Mouse (Mus musculus) activated CD4-positive, CD25-positive, alpha-beta regulatory T cell, adult 4 months (primary cell): ENCODE data around the gene Twnk. TPM values are rescaled to one million over a fixed set of nuclear protein-coding genes. Genes with fewer than 3 reads are reported as not detected.

Experiments used
- ATAC-seq: one replicate; pipeline ENCODE4 v1.8.0; 2017
- polyA plus RNA-seq, 2 experiments: library from polyadenylated mRNA; unstranded; fragments of 100-300 nt; shearing (Covaris generic); gene quantifications; one replicate each; pipeline ENCODE4 v1.2.1; 2017

Twnk gene
- polyA plus RNA-seq = 1 to 10 TPM; 4.2 to 9.3 TPM

DNA sequence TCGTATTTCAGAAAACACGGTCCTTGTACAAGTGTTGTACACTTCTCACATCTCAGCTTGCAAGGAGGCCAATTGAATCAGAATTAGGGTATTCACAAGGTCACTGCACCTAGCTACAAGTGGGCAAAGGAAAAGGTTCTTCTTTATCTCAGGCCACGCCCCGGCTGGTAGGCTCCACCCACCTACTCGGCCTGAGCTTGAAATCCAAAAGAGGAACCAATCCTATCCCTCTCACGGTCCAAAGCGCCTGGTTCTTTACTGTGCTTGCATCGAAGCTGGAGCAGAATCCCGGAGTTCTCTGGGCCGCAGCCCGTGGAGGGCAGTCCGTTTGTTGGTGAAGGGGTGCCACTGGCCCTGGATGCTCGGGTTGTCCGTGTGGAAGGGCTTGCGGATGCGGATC, at the start of gene Twnk:
Gene Twnk, plus strand, starts transcription at position 220 of the 400 bp plus-strand sequence.
- no peak for ATAC-seq

DNA sequence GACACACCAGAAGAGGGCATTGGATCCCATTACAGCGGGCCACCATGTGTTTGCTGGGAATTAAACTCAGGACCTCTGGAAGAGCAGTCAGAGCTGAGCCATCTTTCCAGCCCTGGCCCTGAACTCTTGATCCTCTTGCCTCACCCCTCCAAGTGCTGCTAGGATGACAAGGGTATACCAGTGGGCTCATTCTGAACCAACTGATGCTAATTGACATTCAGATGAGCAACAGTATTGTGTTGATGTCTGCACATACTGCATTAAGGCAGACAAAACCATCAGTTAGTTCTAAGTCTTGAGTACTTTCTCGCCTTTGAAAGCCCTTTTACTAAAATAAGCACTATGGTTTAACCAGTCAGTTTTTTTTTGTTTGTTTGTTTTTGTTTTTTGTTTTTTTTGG, 45.8 kb upstream of the Twnk start:
- ATAC-seq = no peak

DNA sequence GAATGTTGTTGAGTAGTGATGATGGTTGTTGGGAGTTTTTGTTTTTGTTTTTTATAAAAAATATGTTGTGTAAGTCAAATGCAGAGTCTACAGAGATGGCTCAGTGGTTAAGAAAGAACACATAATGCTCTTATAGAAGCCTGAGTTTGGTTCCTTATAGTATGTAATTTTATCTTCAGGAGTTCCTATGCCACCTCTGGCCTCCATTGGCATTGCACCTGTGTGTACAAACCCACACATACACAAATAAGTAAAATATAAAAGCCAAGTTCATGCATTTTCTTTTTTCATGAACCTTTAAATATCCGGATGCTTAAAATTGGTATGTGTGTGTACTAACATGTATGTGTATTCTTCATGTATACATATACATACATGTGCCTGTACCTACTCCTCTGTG, 39.5 kb upstream of the Twnk start:
- no peak for ATAC-seq

DNA sequence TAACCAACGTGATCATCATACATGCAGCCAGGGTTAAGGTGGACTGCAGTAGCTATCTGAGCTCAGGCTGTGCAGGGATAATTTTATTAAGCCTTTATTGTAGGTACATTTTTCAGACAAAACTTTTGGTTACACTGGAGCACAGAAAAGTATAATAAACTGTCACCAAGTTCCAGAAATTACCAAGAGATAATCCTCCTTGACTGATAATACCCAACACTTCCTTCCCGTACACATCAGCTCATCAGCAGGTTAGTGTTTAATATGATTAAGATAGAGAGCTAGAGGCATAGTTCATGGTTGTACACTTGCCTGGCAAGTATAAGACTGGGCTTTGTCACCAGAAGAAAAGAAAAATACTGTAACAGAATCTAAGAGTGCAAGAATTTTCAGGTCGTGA, 37.1 kb upstream of the Twnk start:
- no peak for ATAC-seq

- no peak for ATAC-seq
Observed at GRCm38 (mm10) chr19:44976636-44977035, 28.8 kb upstream of the Twnk start.

DNA sequence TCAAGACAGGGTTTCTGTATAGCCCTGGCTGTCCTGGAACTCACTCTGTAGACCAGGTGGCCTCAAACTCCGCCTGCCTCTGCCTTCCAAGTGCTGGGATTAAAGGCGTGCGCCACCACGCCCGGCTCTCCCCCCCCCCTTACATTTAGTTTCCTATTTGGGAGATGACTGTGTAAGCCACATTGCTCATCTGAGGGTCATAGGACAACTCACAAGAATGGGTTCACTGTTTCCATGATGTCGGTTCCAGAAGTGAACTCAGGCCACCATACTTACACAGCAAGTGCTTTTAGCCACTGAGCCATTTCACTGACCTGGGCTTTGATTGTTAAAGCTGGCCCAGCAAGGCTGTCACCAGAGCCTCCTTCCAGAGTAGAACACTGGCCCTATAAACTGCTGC, 28.3 kb upstream of the Twnk start:
- ATAC-seq = no peak

- ATAC-seq = no peak
Observed at GRCm38 (mm10) chr19:44980787-44981186, 24.7 kb upstream of the Twnk start.

DNA sequence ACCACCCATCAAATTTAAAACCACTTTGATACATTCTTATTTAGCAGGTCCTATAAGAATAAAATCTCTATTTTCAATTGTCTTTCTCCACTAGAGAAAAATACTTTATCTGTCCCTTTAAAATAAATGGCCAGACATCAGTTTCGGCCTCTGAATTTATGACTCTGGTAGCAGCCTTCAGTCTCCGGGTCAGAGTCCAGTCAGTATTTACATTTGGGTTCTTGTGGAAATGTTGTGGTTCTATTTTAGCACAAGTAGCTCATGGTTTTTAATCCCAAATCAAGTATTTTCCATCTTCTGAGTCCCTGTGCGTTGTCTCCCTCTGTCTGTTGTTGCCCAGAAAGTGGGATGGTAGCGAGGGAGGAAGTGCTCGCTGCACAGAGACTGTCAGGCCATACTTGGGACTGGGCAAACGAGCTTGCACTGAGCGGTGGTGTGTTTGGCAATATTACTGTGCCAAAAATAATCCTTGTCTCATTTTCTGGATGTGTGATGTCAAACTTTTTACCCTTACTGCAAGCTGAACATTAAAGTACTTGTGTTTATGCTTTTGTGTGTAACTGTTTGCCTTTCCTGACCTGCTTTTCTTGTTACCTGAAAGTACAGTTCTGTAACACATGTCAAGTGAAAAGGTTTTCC, 22.9 kb upstream of the Twnk start:
- ATAC-seq = no peak

DNA sequence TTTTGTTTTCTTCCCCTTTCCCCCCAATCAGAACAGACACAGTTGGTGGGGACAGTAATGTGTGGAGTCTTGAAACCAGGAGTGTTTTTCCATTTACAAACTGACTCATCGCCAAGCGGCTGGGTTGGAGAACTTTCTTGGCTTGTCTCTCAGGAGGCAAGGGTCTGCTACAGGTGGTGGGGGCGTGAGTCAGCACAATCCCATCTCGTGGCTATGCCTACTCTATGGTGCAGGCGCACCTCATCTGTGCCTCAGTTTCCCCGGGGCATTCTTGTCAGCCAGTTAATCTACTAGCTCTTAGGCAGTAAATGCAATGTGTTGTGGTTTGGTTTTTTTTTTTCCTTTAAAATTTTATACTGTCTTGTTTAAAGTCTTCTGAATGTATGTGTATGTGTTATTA, 22.1 kb upstream of the Twnk start:
- no peak for ATAC-seq

DNA sequence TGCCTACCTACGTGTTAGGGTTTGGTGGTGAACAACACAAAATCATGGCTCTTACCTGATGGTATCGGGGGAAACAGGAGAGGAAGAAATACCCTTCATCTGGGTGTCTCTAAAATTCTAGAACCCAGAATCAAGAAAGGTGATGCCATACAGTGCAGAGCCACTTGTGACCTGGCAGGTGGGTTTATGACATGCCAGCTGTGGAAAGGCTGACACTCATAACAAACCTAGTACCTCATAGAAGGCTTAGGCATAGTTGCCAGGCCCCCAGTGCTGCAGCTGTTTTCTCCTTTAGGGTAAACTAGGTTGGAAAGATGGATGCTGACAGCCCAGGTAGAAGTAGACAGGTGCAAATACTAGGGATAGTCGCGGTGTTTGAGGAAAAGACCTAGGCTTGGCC, 21.0 kb upstream of the Twnk start:
- no peak for ATAC-seq

GRCm38 (mm10) chr19:44985159-44985988, 20.1 kb upstream of the Twnk start:
- no peak for ATAC-seq

DNA sequence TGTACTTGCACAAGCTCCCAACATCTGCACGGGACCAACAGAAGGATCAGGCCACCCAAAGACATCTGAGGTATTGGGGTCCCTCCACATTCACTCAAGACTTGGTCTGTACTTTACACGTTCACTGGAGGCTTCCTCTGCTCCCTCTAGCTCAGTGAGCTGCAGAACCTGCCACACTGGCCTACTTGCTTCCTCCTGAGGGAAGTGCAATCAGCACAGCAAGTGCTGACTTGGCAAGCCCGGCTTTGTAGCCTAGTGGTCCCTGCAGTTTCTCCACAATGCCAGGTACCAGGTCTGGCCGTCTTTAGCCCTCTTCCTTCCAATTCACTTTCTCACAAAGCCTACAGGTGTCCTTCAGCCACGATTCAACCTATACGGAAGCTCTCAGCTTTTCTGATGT, 18.5 kb upstream of the Twnk start:
- ATAC-seq = no peak

DNA sequence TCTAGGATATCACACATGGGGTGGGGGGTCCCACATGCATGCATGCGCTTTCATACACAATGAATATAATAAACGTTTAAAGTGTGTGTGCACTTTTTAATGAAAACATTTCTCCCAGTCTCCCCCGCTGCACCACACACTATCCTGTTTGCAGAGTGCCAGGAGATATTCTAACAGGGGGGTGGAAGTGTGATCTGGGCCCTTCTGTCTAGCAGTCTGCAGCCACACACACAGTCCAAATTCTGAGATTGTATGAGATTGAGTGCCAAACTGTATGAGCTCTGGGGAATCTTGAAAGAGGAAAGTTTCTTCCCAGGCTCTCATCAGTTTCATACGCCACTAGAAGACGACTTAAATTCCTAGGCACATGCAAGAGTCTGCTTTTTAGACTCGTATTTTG, 17.6 kb upstream of the Twnk start:
- no peak for ATAC-seq

DNA sequence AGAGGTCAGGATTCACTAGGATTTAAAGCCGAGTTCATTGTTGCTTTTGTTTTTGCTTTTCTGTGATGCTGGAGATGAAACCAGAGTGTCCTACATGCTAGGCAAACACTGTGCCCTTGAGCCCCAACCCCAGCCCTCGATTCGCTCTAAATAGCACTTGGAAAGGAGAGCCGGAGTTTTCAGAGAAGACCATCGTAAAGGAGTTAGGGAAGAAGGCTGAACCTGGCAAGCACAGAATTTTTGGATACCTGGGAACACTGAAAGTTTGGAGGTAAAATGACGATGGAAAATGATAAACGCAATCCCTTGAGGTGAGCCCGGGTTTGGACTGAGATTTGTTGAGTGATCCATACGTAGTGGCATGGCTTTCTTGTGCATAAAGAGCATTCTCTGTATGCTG, 17.1 kb upstream of the Twnk start:
- no peak for ATAC-seq

DNA sequence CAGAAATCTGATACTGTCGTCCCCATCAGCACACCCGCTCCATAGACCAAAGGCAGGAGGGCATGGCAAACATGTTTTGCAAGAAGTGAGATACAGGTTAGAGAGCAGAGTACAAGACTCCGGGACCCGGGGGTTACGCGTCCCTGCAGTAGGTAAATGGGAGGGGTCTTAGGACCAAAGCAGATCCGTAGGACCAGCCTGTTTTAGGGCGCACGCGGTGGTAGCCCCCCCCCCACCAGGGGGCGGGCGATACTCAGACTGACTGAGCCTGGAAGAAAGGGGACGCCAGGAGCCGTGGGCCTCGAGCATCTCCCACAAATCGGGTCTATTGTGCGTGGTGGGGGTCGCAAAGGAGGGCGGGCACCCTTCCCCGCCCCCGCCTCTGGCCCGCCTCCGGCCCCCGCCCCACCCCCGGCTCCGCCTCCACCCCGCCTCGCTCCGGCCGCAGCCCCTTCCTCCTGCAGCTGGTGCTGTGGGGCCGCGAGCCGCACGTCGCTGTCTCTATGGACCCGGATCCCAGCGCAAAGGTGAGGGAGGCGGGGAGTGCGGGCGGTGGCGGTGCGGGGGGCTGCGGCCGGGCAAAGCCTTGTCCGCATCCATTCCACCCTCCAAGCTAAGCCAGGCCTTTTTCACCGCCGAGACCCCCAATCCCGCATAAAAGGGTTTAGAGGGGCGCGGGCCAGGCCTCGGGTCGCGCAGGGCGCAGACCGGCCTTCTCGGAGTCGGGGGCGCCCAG, 16.5 kb upstream of the Twnk start, which contains the start of gene Sema4g:
Gene Sema4g, plus strand, starts transcription at position 271 of the 736 bp plus-strand sequence.
- no peak for ATAC-seq

DNA sequence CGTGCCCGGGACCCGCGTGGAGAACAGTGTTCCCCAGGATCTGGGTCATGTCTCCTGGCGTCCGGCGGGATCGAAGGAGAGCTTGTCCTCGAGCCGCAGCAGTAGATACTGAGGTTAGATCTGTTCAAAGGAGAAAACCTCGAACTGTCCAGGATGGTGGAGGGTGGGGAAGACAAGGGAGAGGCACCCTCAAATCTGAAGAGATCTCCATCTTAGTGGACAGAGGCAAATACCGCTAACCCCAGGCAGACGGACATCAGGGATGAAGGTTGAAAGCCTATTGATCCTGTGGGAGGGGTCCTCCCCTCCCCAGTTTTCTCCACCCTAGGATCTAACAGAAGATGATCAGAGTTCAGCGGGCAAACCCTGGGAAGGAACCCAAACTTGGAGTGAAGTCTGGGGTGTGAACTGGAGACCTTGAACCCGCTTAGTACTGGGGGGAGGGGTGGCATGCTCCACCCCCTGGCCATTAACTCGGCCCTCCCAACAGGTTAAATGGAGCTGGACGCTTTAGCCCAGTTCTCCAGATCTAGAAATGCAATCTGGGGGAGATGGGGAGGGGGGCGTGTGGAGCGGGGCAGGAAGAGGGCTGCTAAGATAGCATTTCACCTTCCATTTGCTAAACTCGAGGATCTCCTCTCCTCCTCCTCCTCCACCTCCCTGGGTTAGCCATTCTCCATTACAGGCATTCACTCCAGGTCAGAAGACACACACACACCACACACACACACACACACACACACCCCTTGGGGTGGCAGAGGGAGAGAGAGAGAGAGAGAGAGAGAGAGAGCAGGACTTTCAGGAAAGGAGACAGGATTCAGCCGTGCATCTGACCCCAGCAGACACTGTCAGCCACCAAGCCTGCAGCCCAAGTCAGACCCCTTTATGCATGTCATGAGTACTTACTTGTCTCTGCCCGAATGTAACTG, 15.6 kb upstream of the Twnk start:
- no peak for ATAC-seq

DNA sequence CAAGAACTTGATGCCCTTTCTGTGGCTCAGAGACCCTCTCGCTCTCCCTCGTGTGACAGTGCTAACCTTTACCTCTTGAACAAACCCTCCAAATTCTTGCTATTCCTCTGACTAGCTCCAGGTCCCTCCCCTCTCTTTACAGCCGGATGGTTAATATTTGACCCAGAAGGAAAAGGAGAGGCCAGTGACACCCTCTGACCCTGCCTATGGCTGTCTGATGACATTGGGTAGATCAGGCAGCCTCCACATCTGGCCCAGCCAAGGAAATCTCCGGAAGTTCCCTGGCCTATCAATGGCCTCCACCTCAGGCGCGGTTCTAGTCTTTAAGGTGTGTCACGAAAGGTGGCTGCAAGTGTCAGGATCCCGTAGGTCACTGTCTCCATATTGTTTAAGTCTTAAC, 14.4 kb upstream of the Twnk start:
- ATAC-seq = no peak

- ATAC-seq = no peak
Observed at GRCm38 (mm10) chr19:44992246-44992645, 13.2 kb upstream of the Twnk start.

GRCm38 (mm10) chr19:44992712-44993111, 12.8 kb upstream of the Twnk start:
- ATAC-seq = no peak

- ATAC-seq = no peak
Observed at GRCm38 (mm10) chr19:44997786-44998185, 7.7 kb upstream of the Twnk start.

DNA sequence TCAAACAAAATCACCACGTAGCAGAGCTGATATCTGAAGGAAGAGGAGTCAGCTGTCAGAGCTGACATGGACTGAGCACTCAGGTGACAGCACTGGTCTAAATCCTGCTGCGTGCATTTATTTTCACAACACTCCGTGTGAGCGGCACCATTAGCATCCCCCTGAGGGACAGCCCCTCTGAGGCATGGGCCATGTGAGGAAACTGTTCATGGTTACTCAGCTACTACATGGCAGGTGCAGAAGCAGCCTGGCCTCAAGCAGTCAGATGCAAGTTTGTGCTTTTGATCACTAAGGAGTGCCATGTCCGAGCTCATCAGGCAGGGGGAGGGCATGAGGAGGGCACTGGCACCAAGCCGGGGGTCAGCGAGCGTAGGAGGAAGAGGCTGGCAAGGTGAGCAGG, 5.8 kb upstream of the Twnk start:
- ATAC-seq = no peak

GRCm38 (mm10) chr19:45002301-45002700, 3.2 kb upstream of the Twnk start:
- no peak for ATAC-seq
